Mouse (Mus musculus): ENCODE results near the gene Fbxl7. TPM values are rescaled to one million over a fixed set of nuclear protein-coding genes. Genes with fewer than 3 reads are reported as not detected.

Fbxl7 gene
- polyA plus RNA-seq (2015; fragmentation: Nextera tagmentation; extraction: Ambion mirVana) = 23.7 and 26.2 TPM in 2 replicates

GRCm38 (mm10) chr15:26895251-26895711 is at the start of gene Fbxl7:
Fbxl7 (minus strand) TSS chr15:26895580.
- peaks cover 7% of the 10 kb centered on the region; the same call in 1 of the 2 replicates for H3K4me1 ChIP-seq
- peak within 1 kb of the TSS; percentile 82 for H3K4me3 ChIP-seq (replicated peaks)
- H3K27ac ChIP-seq (replicated peaks) = peak within 1 kb of the TSS; percentile 95
- ATAC-seq (ENCODE audit: insufficient number of reproducible peaks, low FRiP score, low TSS enrichment, low read depth) = peak; percentile 91
- H3K36me3 ChIP-seq = no peaks in the 10 kb centered on the region
- H3K4me2 ChIP-seq (replicated peaks) = peak within 1 kb of the TSS; percentile 66
- H3K9me3 ChIP-seq (replicated peaks) = no peaks in the 10 kb centered on the region
- no peaks in the 10 kb centered on the region for H3K27me3 ChIP-seq
- peak within 1 kb of the TSS; percentile 80 for H3K9ac ChIP-seq
- under 1% methylated on average over 57 of the region's 58 CpGs for WGBS

- no peaks in the 10 kb centered on the region for H3K27me3 ChIP-seq
- no peaks in the 10 kb centered on the region for H3K4me1 ChIP-seq
- H3K9ac ChIP-seq = no peak overlapping the region
- no peak overlapping the region for H3K27ac ChIP-seq (replicated peaks)
- no peak overlapping the region for H3K4me3 ChIP-seq (replicated peaks)
- no peak overlapping the region for H3K4me2 ChIP-seq (replicated peaks)
- 32% methylated on average over 2 of the region's 2 CpGs for WGBS
- ATAC-seq (ENCODE audit: insufficient number of reproducible peaks, low FRiP score, low TSS enrichment, low read depth) = no peak
- no peaks in the 10 kb centered on the region for H3K9me3 ChIP-seq (replicated peaks)
- H3K36me3 ChIP-seq = no peaks in the 10 kb centered on the region
These were observed 26.6 kb upstream of the Fbxl7 start for GRCm38 (mm10) chr15:26922026-26922425.

GRCm38 (mm10) chr15:26913427-26913826 is 18.0 kb upstream of the Fbxl7 start:
- H3K4me1 ChIP-seq = no peaks in the 10 kb centered on the region
- H3K36me3 ChIP-seq = no peaks in the 10 kb centered on the region
- no peak overlapping the region for H3K27ac ChIP-seq (replicated peaks)
- no peak overlapping the region for H3K4me2 ChIP-seq (replicated peaks)
- no peak for ATAC-seq (ENCODE audit: insufficient number of reproducible peaks, low FRiP score, low TSS enrichment, low read depth)
- H3K9me3 ChIP-seq (replicated peaks) = no peaks in the 10 kb centered on the region
- no peak overlapping the region for H3K9ac ChIP-seq
- no peak overlapping the region for H3K4me3 ChIP-seq (replicated peaks)
- H3K27me3 ChIP-seq = no peaks in the 10 kb centered on the region

GRCm38 (mm10) chr15:26895761-26896160 is 381 bp upstream of the Fbxl7 start:
- no peaks in the 10 kb centered on the region for H3K9me3 ChIP-seq (replicated peaks)
- H3K4me1 ChIP-seq = peaks cover 7% of the 10 kb centered on the region; the same call in 1 of the 2 replicates
- H3K4me3 ChIP-seq (replicated peaks) = peak overlapping the region; percentile 82
- peak overlapping the region; percentile 95 for H3K27ac ChIP-seq (replicated peaks)
- H3K36me3 ChIP-seq = no peaks in the 10 kb centered on the region
- no peaks in the 10 kb centered on the region for H3K27me3 ChIP-seq
- no peak for ATAC-seq (ENCODE audit: insufficient number of reproducible peaks, low FRiP score, low TSS enrichment, low read depth)
- peak overlapping the region; percentile 80 for H3K9ac ChIP-seq
- WGBS = 0% methylated on average over 14 of the region's 14 CpGs
- peak overlapping the region; percentile 66 for H3K4me2 ChIP-seq (replicated peaks)

GRCm38 (mm10) chr15:26894801-26895229 is 565 bp downstream of the Fbxl7 start:
- H3K27ac ChIP-seq (replicated peaks) = peak overlapping the region; percentile 95
- no peaks in the 10 kb centered on the region for H3K36me3 ChIP-seq
- H3K9me3 ChIP-seq (replicated peaks) = no peaks in the 10 kb centered on the region
- H3K9ac ChIP-seq = peak overlapping the region; percentile 80
- no peaks in the 10 kb centered on the region for H3K27me3 ChIP-seq
- H3K4me3 ChIP-seq (replicated peaks) = peak overlapping the region; percentile 82
- H3K4me1 ChIP-seq = peaks cover 7% of the 10 kb centered on the region; the same call in 1 of the 2 replicates
- WGBS = 0% methylated on average over 26 of the region's 28 CpGs
- peak; percentile 69 for ATAC-seq (ENCODE audit: insufficient number of reproducible peaks, low FRiP score, low TSS enrichment, low read depth)
- peak overlapping the region; percentile 66 for H3K4me2 ChIP-seq (replicated peaks)

- Histone ChIP-seq H3K9me3 (replicated peaks) (no peaks in the 10 kb centered on the region), H3K4me2 (replicated peaks) (peak overlapping the region; percentile 66), H3K4me3 (replicated peaks) (peak overlapping the region; percentile 82), H3K9ac (peak overlapping the region; percentile 80; the same call in 1 of the 2 replicates), H3K36me3 (no peaks in the 10 kb centered on the region), H3K27me3 (no peaks in the 10 kb centered on the region), H3K27ac (replicated peaks) (peak overlapping the region; percentile 95), H3K4me1 (peaks cover 7% of the 10 kb centered on the region; the same call in 1 of the 2 replicates)
- ATAC-seq (ENCODE audit: insufficient number of reproducible peaks, low FRiP score, low TSS enrichment, low read depth) = peak; percentile 59; the same call in 1 of the 2 replicates
- WGBS = 2% methylated on average over 12 of the region's 12 CpGs
These were observed 1.2 kb downstream of the Fbxl7 start for GRCm38 (mm10) chr15:26894031-26894655.

GRCm38 (mm10) chr15:26893136-26893535 is 2.2 kb downstream of the Fbxl7 start:
- H3K9me3 ChIP-seq (replicated peaks) = no peaks in the 10 kb centered on the region
- ATAC-seq (ENCODE audit: insufficient number of reproducible peaks, low FRiP score, low TSS enrichment, low read depth) = no peak
- WGBS = 19% methylated on average over 4 of the region's 4 CpGs
- H3K27ac ChIP-seq (replicated peaks) = 0 out of 2 replicates have a peak overlapping the region, but pooled peaks have one; percentile 5
- H3K4me2 ChIP-seq (replicated peaks) = peak overlapping the region; percentile 66
- H3K9ac ChIP-seq = no peak overlapping the region
- peaks cover 10% of the 10 kb centered on the region; the same call in 1 of the 2 replicates for H3K4me1 ChIP-seq
- H3K4me3 ChIP-seq (replicated peaks) = peak overlapping the region; percentile 82
- H3K36me3 ChIP-seq = no peaks in the 10 kb centered on the region
- H3K27me3 ChIP-seq = no peaks in the 10 kb centered on the region

GRCm38 (mm10) chr15:26889971-26890370 is 5.4 kb downstream of the Fbxl7 start:
- ATAC-seq (ENCODE audit: insufficient number of reproducible peaks, low FRiP score, low TSS enrichment, low read depth) = no peak
- Histone ChIP-seq H3K27ac (replicated peaks) (no peak overlapping the region), H3K4me1 (peaks cover 15% of the 10 kb centered on the region), H3K27me3 (no peaks in the 10 kb centered on the region), H3K4me2 (replicated peaks) (no peak overlapping the region), H3K36me3 (no peaks in the 10 kb centered on the region), H3K4me3 (replicated peaks) (no peak overlapping the region), H3K9ac (no peak overlapping the region), H3K9me3 (replicated peaks) (no peaks in the 10 kb centered on the region)
- WGBS = 14% methylated on average over 5 of the region's 5 CpGs

GRCm38 (mm10) chr15:26888170-26888569 is 7.2 kb downstream of the Fbxl7 start:
- H3K27me3 ChIP-seq = no peaks in the 10 kb centered on the region
- H3K9me3 ChIP-seq (replicated peaks) = no peaks in the 10 kb centered on the region
- no peak overlapping the region for H3K4me3 ChIP-seq (replicated peaks)
- H3K4me2 ChIP-seq (replicated peaks) = no peak overlapping the region
- H3K9ac ChIP-seq = no peak overlapping the region
- H3K36me3 ChIP-seq = no peaks in the 10 kb centered on the region
- ATAC-seq (ENCODE audit: insufficient number of reproducible peaks, low FRiP score, low TSS enrichment, low read depth) = no peak
- no peak overlapping the region for H3K27ac ChIP-seq (replicated peaks)
- peaks cover 11% of the 10 kb centered on the region for H3K4me1 ChIP-seq
- 67% methylated on average over 10 of the region's 10 CpGs for WGBS

- Histone ChIP-seq H3K4me3 (replicated peaks) (no peak overlapping the region), H3K36me3 (no peaks in the 10 kb centered on the region), H3K27me3 (no peaks in the 10 kb centered on the region), H3K27ac (replicated peaks) (no peak overlapping the region), H3K9me3 (replicated peaks) (no peaks in the 10 kb centered on the region), H3K9ac (no peak overlapping the region), H3K4me2 (replicated peaks) (no peak overlapping the region), H3K4me1 (peaks cover 8% of the 10 kb centered on the region)
- ATAC-seq (ENCODE audit: insufficient number of reproducible peaks, low FRiP score, low TSS enrichment, low read depth) = no peak
- 85% methylated on average over 2 of the region's 2 CpGs for WGBS
These were observed 9.4 kb downstream of the Fbxl7 start for GRCm38 (mm10) chr15:26885979-26886378.

GRCm38 (mm10) chr15:26880212-26880956 is 15.0 kb downstream of the Fbxl7 start:
- no peaks in the 10 kb centered on the region for H3K36me3 ChIP-seq
- H3K4me1 ChIP-seq = peaks cover 14% of the 10 kb centered on the region
- H3K27me3 ChIP-seq = no peaks in the 10 kb centered on the region
- H3K4me3 ChIP-seq (replicated peaks) = no peak overlapping the region
- H3K9ac ChIP-seq = no peak overlapping the region
- H3K4me2 ChIP-seq (replicated peaks) = no peak overlapping the region
- no peaks in the 10 kb centered on the region for H3K9me3 ChIP-seq (replicated peaks)
- H3K27ac ChIP-seq (replicated peaks) = no peak overlapping the region
- 81% methylated on average over 8 of the region's 8 CpGs for WGBS
- no peak for ATAC-seq (ENCODE audit: insufficient number of reproducible peaks, low FRiP score, low TSS enrichment, low read depth)
